Mouse (Mus musculus) cerebellum, postnatal 14 days (tissue): ENCODE results near the gene Rora.

Experiments used
- DNase-seq, 2 experiments: peaks; one replicate each; pipeline ENCODE4 v3.0.0; 2021; ENCODE audit warnings: mixed read lengths in 2 of 2

The Rora gene

DNA sequence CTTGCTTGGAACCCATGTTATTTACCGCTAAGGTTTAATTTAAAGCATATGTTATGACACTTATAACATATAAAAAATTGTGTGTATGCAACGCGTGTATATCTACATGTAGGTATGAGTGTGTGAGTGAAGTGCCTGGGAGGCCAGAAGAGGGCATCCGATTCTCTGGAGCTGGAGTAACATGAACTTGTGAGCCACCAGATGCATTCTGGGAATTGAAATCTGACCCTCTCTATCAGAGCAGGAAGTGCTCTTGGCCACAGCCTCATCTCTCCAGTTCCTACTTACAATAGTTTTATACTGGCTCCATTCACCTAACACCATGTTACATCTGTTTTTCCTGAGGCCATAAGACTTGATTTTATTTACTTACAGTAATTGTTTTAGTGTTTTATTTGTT lies 238.8 kb downstream of the Rora start:
- DNase-seq = no peak

DNA sequence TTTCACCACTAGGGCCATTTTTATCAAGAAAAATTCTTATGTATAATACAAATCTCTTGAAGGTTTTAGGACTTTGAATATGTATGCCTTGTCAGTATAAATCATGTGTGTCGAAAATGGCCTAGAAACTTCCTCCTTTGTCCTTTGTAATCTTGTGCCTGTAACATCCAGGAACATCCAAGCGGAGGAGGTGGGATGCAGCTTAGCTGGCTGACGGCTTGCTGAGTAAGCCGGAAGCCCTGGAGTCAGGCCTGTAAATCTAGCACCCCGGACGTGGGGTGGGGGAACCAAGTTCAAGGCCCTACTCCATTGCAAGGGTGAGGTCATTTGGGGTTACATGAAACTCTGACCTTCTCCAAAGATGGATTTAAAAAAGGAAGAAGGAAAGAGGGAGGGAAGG lies 239.3 kb downstream of the Rora start:
- DNase-seq = no peak

DNA sequence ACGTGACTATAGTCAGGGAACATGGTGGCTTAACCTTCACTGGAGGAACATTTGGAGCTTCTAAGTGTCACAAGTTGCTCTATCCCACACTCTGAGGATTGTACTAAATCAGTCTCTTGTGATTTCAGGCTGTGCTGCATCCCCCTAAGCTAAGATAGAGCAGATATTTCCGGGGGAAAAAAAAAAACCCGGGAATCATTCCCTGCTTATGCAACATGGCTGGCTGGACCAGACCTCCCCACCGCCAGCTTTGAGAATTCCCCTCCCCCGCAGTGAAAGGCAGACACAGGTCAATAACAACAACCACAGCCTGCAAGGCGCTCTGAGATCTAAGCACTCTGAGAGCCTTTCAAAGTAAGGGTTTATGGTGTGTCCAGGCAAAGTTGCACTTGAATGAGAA lies 244.7 kb downstream of the Rora start:
- DNase-seq = no peak

DNA sequence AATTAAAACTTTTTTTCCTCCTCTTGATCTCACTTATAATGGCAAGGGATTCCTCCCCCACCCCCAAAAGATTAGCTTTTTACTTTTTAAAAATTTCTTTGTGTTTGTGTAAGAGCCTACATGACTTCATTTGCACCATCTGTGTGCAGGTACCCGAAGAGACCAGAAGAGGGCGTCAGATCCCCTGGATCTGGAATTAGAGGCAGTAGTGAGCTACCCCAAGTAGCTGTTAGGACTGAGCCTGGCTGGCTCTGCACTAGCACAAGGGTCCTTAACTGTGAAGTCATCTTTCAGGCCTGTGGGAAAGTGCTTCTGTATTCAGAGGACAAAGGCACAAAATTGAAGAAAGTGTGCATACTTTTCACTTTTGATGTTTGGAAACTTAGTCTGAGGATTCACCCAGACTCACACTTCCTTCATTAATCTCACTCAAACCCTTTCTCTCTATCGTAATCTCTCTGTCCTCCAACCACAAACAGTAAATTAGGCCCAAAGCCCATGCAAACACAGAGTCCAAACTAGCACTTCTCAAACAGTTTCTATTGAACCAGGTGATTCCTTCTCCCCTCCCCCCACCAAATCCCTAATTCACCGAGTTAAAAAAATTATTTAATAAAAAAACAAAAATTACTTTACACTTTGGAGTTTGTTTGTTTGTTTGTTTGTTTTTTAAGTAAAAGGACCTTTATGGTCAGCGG lies 246.1 kb downstream of the Rora start:
- DNase-seq = no peak

DNA sequence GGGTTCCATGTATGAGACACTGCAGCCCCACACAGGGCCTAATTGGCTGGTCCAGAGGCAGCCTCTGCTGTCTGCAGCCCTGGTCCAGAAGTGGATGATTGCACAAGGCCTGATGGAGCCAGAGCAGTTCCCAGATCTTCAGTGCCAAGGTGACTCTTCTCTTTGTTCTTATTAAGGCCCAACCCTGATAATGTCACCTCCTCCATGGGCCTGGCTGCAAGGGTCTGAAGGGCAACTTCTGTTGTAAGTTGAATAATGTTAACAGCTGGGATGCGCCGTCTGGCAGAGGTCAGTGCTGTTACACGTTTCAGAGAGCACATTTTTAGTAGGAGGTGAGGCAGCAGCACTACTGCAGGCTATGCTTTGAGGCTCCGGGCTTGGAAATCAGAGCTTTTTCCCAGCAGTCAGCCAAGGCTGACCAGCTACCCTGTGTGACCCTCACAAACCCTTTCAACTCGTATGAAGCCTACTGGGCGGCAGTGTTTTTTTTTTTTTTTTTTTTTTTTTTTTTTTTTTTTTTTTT lies 252.8 kb downstream of the Rora start:
- no peak for DNase-seq

DNA sequence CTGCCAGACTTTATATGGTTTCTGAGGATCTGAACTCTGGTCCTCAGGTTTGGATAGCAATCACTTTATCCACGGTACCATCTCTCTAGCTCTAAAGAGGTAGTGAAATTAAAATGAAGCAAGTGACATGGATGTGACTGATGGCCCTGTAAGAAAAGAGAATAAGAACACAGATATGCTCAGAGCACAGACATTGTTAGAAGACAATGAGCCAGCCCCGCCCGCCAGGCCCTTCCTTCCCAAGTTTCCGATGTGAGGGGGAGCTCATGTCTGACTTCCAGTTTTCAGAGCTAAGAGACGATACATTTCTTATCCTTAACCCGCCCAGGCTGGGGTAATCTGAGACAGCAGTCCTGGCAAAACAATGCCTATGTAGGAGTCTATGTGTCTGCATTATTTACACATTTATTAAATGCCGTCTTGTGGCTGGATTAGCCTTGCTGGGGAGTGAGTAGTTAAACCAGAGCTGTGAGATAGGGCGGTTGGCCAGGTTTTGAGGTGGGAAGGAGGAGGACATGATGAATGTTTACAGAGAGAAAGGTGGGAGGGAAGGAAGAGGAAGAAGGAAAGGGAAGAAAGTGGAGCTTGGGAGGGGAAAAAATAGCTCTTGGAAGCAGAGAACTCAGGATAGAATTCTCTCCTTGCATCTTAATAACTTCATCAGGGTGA lies 259.0 kb downstream of the Rora start:
- peak in 1 of 2 experiments; percentile 53 for DNase-seq

DNA sequence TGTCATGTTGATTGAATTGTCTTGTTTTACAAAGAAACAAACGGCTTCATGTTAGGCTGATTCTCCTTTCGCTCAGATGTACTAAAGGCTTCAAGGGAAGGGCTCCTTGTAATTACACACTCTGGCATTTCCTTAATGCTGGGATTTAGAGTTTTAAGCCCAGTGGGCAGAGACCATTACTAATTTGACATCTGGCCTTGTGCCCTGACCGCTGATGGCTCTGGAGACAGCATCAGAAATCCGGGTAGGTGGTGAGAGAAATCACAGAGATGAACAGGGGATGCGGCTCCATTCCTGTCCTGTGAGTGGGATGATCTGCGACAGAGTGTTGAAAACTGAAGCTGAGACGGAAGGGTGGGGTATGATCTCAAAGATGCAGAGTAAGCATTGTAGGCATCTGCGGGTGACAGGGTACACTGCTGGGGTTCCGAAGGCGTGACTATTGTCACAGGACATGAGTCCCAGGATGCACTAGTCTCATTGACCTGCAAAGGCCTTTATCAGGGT lies 259.7 kb downstream of the Rora start:
- peak; percentile 47 to 59 for DNase-seq

DNA sequence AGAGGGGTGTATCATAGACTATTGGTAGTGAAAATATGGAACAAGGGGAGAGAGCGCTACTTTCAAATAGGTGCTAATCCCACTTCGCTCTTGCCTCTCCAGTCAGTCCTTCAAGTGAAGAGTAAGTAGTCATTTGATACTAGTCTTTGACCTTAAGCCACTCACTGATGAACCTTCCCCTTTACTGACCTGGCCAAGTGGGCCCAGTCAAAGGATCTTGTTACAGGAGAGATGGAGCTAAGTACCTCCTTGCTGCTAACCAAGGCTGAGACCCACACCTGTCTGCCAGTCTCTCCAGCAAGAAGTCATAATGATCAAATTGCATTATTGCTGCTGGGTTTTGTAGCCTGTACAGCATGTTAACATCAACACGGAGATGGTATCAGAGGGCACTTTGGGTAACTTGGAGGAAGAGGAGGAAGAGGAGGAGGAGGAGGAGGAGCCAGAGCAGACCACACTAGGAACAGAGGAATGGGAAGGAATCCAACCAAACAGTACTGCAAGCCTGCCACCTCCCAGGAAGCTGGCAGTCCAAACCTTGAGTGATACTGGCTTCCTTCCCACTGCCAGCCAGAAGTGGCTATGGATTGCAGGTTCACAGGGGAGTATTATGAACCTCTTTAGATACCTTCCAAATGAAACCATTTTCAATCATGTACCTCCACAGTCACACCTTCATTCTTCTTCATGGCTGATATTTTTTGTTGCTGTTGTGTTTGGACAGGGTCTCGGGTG lies 261.1 kb downstream of the Rora start:
- DNase-seq = peak; percentile 54 to 76

DNA sequence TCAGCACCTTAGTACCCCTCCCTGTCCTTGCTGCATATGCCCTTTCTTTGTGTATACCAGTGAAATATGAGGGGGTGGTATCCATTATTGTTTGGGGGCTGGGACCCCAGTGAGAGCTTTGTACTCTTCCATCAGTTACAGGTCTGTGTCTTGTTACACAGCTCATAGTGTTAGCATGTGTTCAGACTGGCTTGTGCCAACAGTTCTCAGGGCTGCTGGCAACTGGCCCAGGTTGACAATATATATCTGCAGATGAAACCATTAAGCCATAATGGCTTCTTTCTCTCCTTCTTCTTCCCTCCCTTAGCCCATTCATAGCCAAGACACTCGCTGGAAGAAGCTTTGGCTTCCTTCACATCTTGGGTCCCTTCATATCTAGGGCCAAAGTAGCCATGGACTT lies 263.2 kb downstream of the Rora start:
- DNase-seq = peak; percentile 84 to 86

DNA sequence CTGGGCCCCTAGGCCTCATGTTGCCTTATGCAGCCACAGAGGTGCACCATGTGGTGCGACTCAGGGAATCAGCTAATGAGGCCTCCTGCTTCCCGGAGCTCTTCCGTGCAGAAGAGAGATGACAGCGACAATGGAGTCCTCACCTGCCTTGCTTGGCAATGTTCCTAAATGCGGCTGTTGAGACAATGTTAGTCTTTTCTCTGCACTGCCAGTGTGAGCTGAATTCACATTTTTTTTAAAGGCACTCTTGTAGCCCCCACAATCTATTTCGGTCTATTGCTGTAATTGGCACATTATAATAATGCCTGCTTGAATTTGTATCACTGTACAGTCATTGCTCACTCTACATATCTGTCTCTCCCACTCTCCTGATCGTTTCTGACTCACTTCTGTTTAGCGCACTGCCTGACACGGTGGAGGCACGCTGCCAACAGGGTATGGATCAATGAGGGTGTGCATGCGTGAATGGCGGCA lies 269.6 kb downstream of the Rora start:
- DNase-seq = peak; percentile 32 to 37

DNA sequence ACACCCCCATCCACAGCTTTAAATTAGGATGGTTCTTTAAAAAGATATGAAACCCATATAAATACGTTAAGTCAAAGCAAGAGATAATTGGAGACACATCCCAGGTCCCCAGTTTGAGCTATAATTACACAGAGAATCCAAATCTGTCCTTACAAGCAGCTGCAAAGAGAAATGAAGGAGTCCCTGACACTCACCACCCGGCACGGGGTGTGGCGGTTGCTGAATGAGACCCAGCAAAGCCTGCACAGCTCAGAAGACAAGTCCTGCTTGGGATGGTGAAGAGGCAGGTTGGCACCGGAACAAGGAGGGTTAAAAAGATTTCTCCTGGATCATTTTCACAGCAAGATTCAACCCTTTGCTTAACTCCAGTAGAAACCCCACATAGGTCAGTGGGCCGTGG lies 272.8 kb downstream of the Rora start:
- no peak for DNase-seq

DNA sequence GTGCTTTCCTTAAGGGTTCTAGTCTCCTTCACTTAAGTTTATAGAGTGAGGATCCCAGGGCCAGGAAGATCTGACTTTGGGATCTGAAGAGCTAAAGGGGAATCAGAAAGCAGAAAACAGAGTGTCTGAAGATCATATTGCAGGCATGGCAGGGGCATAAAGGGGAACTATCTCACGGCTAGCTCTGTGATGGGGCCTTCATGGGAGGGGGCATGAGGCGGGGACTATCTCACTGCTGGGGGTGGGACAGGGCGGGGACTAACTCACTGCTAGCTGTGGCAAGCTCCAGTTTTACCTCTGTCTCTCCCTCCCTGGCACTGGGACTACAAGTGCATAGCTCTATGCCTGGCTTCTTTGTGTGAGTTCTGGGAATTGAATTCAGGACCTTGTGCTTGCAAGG lies 279.6 kb downstream of the Rora start:
- DNase-seq = no peak

DNA sequence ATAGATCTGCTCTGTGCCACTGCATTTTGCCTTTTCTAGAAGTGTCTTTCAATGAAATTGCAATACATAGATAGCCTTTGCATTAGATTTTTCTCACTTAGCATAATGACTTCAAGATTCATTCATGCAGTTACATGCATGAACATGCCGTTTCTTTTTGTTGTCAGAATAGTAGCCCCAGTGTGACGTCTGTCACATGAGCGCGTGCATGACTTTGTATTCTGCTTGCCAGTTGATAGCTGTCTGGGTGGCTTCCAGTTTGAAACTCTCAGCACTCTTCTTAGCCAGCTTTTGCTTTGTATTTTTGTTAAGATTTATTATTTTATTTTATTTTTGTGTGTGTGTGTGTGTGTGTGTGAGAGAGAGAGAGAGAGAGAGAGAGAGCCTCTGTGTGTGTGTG lies 280.7 kb downstream of the Rora start:
- DNase-seq = no peak

DNA sequence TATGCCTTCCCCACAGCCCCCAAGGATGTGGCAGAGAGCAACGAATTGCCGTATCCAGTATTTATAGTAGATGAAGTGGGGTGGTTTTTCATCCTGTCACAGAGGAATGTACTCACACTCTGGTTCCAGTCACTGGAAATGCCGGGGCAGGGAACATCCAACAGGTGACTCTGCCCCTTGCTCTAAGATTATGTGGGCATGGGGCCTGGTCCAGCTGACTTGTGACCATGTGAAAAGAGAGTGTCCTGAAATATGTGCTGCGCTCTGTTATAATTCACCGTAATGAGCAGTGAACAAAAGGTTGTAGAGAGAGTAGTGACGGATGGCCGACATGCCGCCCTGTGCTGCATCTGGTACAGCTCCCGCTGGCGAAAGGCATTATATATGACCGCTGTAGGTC lies 282.0 kb downstream of the Rora start:
- DNase-seq = no peak

DNA sequence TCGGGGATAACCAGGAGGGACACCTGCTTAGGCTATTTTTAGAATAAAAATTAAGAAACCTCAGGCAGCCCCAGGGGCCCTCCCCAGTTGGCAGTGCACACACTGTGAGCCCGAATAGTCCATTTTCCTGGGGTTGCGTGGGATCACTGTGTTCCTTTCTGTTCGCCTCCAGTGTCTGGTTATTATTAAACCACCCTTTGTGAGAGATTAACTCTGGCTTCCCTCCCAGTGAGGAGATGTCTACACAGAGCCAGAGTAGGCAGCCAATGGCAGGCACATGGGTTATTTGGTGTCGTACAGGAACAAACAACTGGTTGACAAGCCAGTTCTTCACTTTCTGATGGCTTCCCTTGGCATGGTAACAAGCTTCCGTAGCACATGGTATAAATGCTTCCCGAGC lies 287.5 kb downstream of the Rora start:
- peak in 1 of 2 experiments; percentile 41 for DNase-seq

DNA sequence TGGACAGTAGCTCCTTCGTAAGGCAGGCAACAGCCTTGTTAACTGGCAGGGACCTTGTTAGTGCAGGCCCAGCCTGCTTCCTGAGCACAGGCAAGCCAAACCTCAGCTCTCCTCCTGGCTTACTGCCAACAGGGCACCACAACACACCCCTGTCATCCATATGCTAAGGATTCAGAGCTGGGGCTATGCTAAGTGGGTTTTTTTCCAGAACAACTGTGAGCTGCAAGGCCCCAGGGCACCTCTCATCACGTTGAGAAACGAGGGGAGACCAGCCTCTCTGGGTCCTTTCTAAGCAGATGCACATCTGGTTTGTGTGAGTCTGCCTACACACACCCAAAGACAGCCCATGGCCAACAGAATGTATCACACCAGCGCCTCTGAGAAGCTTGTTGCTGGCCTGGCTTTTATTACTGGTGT lies 289.0 kb downstream of the Rora start:
- DNase-seq = peak; percentile 48 to 51

DNA sequence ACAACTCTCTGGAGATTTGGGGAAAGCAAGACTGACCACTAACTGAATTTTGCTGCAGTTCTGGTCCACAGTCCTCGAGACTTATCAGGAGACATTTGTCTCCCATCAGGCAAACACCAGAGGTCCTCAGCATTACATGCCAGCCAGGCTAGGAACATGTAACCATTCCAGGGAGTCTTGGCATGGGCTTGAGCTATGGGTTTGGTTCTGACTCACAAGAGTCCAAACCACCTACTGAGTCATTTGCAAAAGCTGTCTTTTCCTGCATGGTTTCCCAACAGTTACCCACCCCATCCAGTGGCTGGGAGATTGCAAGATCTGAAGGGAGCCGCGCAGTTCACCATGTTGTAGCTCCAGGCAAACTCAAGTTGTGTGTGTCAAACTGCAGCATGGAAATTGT lies 290.4 kb downstream of the Rora start:
- DNase-seq = no peak

DNA sequence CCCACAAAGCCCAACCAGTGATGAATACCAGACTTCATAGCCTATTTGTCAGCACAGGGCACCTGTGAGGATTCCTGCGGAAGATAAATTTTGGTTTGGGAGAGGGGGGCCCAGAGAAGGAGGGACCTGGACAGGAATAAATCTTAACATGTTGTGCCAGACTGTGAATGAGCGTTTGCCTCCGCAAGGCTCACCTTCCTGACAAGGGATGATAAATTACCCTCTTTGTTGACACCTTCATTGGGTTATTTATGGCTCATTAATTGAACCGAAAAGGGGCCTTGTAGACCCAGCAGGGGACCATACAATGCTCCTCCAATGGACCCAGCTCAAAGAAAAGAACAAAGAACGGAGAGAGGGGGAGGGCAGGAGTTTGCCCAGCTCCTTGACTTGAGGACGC lies 294.1 kb downstream of the Rora start:
- DNase-seq = no peak

DNA sequence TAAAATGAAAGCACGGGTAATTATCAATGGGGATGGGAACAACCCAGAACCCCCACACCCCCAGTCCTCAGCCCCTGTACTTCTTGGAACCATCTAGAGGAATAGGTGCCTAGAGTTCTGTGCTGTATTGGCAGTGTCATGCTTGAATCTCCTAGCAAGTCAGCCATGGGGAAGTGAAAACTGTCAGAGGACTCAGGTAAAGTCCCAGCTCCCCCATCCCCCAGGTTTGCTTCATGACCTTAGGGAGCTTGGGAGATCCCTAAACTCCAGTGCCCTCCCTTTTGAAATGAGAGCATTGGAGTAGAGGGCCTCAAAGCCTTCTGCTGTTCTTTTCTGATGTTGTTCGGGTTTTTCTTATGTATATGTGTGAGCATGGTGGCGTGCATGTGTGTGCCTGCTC lies 294.6 kb downstream of the Rora start:
- no peak for DNase-seq

DNA sequence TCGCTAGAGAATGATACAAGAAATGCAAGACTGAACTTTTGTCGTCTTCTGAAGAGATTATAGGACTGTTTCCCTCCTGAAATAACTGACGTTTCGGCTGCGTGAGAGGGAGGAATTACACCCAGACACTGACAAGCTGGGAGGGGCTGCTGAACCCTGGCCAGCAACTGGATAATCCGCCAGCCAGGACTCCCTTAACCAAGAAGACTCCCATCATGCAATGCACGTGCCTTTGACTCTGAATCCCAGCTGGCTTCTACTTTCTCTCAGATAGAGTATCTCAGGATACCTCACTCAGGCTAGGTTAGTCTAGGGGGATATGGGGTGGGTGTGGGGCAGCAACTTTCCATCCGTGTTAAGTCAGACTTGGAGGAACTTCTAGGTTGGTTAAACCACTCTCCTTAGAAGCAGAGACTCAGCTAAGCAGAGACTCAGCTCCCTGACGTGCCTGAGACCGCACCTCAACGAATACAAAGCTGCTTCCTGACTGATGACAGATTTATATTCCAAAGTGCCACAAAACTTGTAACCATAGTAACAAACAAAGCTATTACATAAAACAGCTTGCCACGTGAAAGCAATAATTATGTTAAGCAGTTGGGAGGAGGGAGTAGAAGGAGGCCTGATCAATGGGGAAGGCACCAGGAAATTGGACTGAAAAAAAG lies 302.8 kb downstream of the Rora start:
- DNase-seq = no peak

DNA sequence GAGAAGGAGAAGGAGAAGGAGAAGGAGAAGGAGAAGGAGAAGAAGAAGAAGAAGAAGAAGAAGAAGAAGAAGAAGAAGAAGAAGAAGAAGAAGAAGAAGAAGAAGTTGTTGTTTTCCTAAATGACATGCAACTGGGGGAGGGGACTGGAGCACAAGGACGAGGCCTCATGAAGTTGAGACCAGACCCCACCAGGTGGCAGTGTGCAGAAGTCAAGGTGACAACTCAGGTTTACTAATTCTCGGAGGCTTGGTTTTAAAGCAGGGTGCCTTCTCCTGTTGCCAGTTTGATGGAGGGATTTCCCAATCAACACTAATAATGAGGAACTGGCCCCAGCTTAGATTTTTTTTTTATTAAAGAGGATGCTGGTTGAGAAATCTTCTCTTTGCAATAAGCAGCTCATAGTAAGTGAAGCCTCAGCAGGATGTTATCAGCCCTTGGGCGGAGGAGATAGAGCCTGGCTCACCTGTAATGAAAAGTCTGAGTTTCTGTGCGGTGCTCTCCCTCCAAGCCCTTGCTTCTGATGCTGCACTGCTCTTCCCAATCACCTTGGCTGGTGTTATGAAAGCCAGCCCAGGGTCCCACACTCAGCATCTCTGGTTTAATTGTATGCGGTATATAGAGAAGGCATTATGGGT lies 303.5 kb downstream of the Rora start:
- peak; percentile 83 to 87 for DNase-seq

DNA sequence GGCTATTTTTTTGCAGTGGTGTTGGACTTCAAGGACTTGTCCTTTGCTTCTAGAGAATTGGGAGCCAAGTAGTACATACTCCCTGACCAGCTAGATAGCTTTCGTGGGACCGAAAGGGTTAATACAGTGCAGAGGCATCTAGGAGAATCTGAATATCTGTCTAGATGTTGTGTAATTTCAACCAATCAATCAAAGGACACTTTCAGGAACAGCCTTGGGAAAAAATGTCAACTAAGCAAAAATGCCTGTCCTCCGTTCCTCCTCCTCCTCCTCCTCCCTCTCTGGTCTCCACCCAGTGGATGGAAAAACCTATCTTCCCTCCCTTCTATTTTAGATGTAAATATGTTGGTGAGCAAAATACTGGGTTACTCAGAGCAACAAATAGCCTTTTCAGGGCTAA lies 304.2 kb downstream of the Rora start:
- no peak for DNase-seq
